Mouse (Mus musculus) stomach, embryonic 16.5 days (tissue): ENCODE measurements at regions not wholly inside any gene's neighbourhood (a gene's known extent, or its start where the extent isn't known, plus 50 kb on each side); places are given as distances from the start of the nearest gene placed in this dataset.
"Not testable (repeated sequence)": the region's sequence is repeated elsewhere in the genome, so short reads cannot be mapped to it uniquely, and the experiment has no call there.

Experiments
- ATAC-seq: fragments of 200-750 bp; cut with Nextera tagmentation; 2 replicates; pipeline ENCODE4 v1.8.0; 2017; ENCODE audit warnings: moderate number of reproducible peaks, moderate TSS enrichment; ENCODE audit not compliant: insufficient read depth, low FRiP score
- H3K27ac ChIP-seq: fragments of 300-500 bp; sonication (generic); 2 replicates; pipeline ENCODE4 v1.5.1; 2014; ENCODE audit warnings: low read length
- H3K27me3 ChIP-seq: fragments of 300-500 bp; sonication (generic); 2 replicates; pipeline ENCODE4 v1.6.1; 2014; ENCODE audit warnings: low read length, control low read depth, mixed read lengths; ENCODE audit not compliant: control insufficient read depth, insufficient read depth
- H3K36me3 ChIP-seq: fragments of 300-500 bp; sonication (generic); 2 replicates; pipeline ENCODE4 v1.6.1; 2014; ENCODE audit warnings: low read length; ENCODE audit not compliant: control insufficient read depth, insufficient read depth
- H3K4me1 ChIP-seq: fragments of 300-500 bp; sonication (generic); 2 replicates; pipeline ENCODE4 v1.6.1; 2014; ENCODE audit warnings: low read length, control low read depth, mixed read lengths; ENCODE audit not compliant: control insufficient read depth, insufficient read depth
- H3K4me2 ChIP-seq: fragments of 300-500 bp; sonication (generic); 2 replicates; pipeline ENCODE4 v1.6.1; 2014; ENCODE audit warnings: low read depth, low read length, mixed read lengths
- H3K4me3 ChIP-seq: fragments of 300-500 bp; sonication (generic); replicated peaks from 2 replicates; pipeline ENCODE4 v1.5.1; 2014; ENCODE audit warnings: mild to moderate bottlenecking, low read length
- H3K9ac ChIP-seq: fragments of 300-500 bp; sonication (generic); 2 replicates; pipeline ENCODE4 v1.6.1; 2014; ENCODE audit warnings: low read length
- H3K9me3 ChIP-seq: fragments of 300-500 bp; sonication (generic); replicated peaks from 2 replicates; pipeline ENCODE4 v1.6.1; 2016; ENCODE audit warnings: low read length, control low read depth; ENCODE audit not compliant: control insufficient read depth
- WGBS: fragments of 180-500 bp; shearing (Covaris S2); extraction: QIAGEN DNeasy Blood & Tissue Kit; methylation state at CpG from one replicate; pipeline ENCODE4 v1.1.7; 2014; 5-methylcytosine and 5-hydroxymethylcytosine counted together

- ATAC-seq = no peak
- Histone ChIP-seq H3K27me3 (no peaks in the 10 kb centered on the region), H3K9ac (no peak overlapping the region), H3K4me3 (no peak overlapping the region), H3K9me3 (no peaks in the 10 kb centered on the region), H3K36me3 (no peaks in the 10 kb centered on the region), H3K4me1 (no peaks in the 10 kb centered on the region), H3K4me2 (no peak overlapping the region), H3K27ac (no peak overlapping the region)
- 79% methylated on average over 5 of the region's 5 CpGs for WGBS
Observed at GRCm38 (mm10) chr17:27296156-27296555, 91.9 kb upstream of the Lemd2 start.

- Histone ChIP-seq H3K27ac (no peak overlapping the region), H3K9me3 (peaks cover 4% of the 10 kb centered on the region; the same call in 1 of the 2 replicates), H3K27me3 (no peaks in the 10 kb centered on the region), H3K4me3 (no peak overlapping the region), H3K9ac (no peak overlapping the region), H3K4me1 (no peaks in the 10 kb centered on the region), H3K36me3 (no peaks in the 10 kb centered on the region), H3K4me2 (no peak overlapping the region)
- 36% methylated on average over 5 of the region's 5 CpGs for WGBS
- ATAC-seq = no peak
Observed at GRCm38 (mm10) chr17:27294208-27294604, 89.9 kb upstream of the Lemd2 start.

GRCm38 (mm10) chr17:27293586-27294207 is 89.4 kb upstream of the Lemd2 start:
- peaks cover 4% of the 10 kb centered on the region; the same call in 1 of the 2 replicates for H3K9me3 ChIP-seq
- no peak overlapping the region for H3K9ac ChIP-seq
- no peak overlapping the region for H3K4me3 ChIP-seq
- H3K27ac ChIP-seq = no peak overlapping the region
- WGBS = 72% methylated on average over 14 of the region's 14 CpGs
- H3K36me3 ChIP-seq = no peaks in the 10 kb centered on the region
- H3K4me2 ChIP-seq = no peak overlapping the region
- no peaks in the 10 kb centered on the region for H3K4me1 ChIP-seq
- no peak for ATAC-seq
- no peaks in the 10 kb centered on the region for H3K27me3 ChIP-seq

GRCm38 (mm10) chr17:27291673-27292072 is 87.4 kb upstream of the Lemd2 start:
- Histone ChIP-seq H3K9ac (no peak overlapping the region), H3K4me2 (no peak overlapping the region), H3K36me3 (no peaks in the 10 kb centered on the region), H3K27ac (no peak overlapping the region), H3K4me1 (no peaks in the 10 kb centered on the region), H3K4me3 (no peak overlapping the region), H3K9me3 (peaks cover 4% of the 10 kb centered on the region; the same call in 1 of the 2 replicates), H3K27me3 (no peaks in the 10 kb centered on the region)
- 81% methylated on average over 10 of the region's 10 CpGs for WGBS
- ATAC-seq = no peak

GRCm38 (mm10) chr17:27291176-27291575 is 86.9 kb upstream of the Lemd2 start:
- Histone ChIP-seq H3K9me3 (peaks cover 4% of the 10 kb centered on the region; the same call in 1 of the 2 replicates), H3K4me1 (no peaks in the 10 kb centered on the region), H3K4me3 (no peak overlapping the region), H3K9ac (no peak overlapping the region), H3K27ac (no peak overlapping the region), H3K36me3 (no peaks in the 10 kb centered on the region), H3K4me2 (no peak overlapping the region), H3K27me3 (no peaks in the 10 kb centered on the region)
- 92% methylated on average over 14 of the region's 14 CpGs for WGBS
- no peak for ATAC-seq

- Histone ChIP-seq H3K4me1 (no peaks in the 10 kb centered on the region), H3K4me3 (no peak overlapping the region)
Observed at GRCm38 (mm10) chr17:27290311-27290710, 86.0 kb upstream of the Lemd2 start.

GRCm38 (mm10) chr17:27289804-27290203 is 85.5 kb upstream of the Lemd2 start:
- H3K27me3 ChIP-seq, H3K9me3 ChIP-seq, ATAC-seq, H3K36me3 ChIP-seq, H3K9ac ChIP-seq, H3K4me3 ChIP-seq, H3K4me1 ChIP-seq, H3K27ac ChIP-seq, H3K4me2 ChIP-seq: not testable (repeated sequence)
- WGBS = 96% methylated on average over 13 of the region's 15 CpGs

More at GRCm38 (mm10) chr17:27290311-27290710, 86.0 kb upstream of the Lemd2 start:
- peaks cover 4% of the 10 kb centered on the region; the same call in 1 of the 2 replicates for H3K9me3 ChIP-seq
- H3K9ac ChIP-seq = no peak overlapping the region
- no peak overlapping the region for H3K4me2 ChIP-seq
- no peak overlapping the region for H3K27ac ChIP-seq
- no peaks in the 10 kb centered on the region for H3K36me3 ChIP-seq
- H3K27me3 ChIP-seq = no peaks in the 10 kb centered on the region
- no peak for ATAC-seq
- 95% methylated on average over 16 of the region's 16 CpGs for WGBS

GRCm38 (mm10) chr17:27287986-27288385 is 83.7 kb upstream of the Lemd2 start:
- H3K36me3 ChIP-seq, H3K9me3 ChIP-seq, ATAC-seq, H3K4me2 ChIP-seq, H3K9ac ChIP-seq, H3K27me3 ChIP-seq, H3K4me3 ChIP-seq, H3K4me1 ChIP-seq, H3K27ac ChIP-seq: not testable (repeated sequence)
- WGBS = 97% methylated on average over 9 of the region's 10 CpGs

- WGBS = 78% methylated on average over 9 of the region's 9 CpGs
- H3K9me3 ChIP-seq = no peaks in the 10 kb centered on the region
- H3K27ac ChIP-seq = no peak overlapping the region
- no peak for ATAC-seq
- H3K27me3 ChIP-seq = no peaks in the 10 kb centered on the region
- no peak overlapping the region for H3K4me2 ChIP-seq
- H3K4me1 ChIP-seq = no peaks in the 10 kb centered on the region
- no peak overlapping the region for H3K4me3 ChIP-seq
- H3K36me3 ChIP-seq = no peaks in the 10 kb centered on the region
- H3K9ac ChIP-seq = no peak overlapping the region
Observed at GRCm38 (mm10) chr17:27281241-27281640, 77.0 kb upstream of the Lemd2 start.
